Mouse (Mus musculus) thymus, postnatal 0 days (tissue): ENCODE measurements around the gene Lrfn2. TPM values are rescaled to one million over a fixed set of nuclear protein-coding genes. Genes with fewer than 3 reads are reported as not detected.

Experiments used
- DNase-seq: peaks from one replicate; pipeline ENCODE4 v3.0.0-alpha.2; 2015; ENCODE audit warnings: low spot score
- polyA plus RNA-seq: library from polyadenylated mRNA; unstranded; fragments of >200 nt; fragmentation: Nextera tagmentation; extraction: Ambion mirVana; gene quantifications from 2 replicates; pipeline ENCODE4 v1.2.1, GENCODE M21; 2015

Lrfn2 gene
- polyA plus RNA-seq, 1 experiment from 2014 or later = 0.09 TPM

- DNase-seq = no peak
Observed at GRCm38 (mm10) chr17:49033276-49033675, 101.1 kb downstream of the Lrfn2 start.

DNA sequence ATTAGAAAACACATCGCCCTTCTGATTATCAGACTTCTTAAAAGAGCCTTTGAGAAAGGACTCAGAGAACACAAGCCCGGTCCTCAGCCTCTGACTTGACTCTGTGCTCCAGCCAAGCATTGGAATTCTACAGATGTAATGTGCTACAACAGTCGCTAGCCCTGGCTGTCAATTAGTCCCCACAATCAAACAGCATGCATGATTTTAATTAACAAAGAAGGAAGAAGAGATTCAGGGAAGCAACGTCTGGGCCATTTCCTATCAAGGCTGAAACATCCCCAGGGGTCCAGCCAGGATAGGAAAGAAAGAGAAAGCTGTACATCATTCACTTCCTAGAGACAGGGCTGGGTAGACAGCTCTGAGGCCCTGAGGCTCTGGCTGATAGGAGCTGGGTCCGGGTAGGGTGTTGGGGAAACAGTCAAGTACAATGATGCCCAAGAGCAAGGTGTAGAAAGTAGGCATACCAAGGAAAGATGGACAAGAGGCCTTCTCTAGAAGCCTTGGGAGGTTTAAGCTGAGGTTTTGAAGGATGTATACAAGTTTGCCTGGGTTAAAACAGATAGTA lies 101.6 kb downstream of the Lrfn2 start:
- no peak for DNase-seq

DNA sequence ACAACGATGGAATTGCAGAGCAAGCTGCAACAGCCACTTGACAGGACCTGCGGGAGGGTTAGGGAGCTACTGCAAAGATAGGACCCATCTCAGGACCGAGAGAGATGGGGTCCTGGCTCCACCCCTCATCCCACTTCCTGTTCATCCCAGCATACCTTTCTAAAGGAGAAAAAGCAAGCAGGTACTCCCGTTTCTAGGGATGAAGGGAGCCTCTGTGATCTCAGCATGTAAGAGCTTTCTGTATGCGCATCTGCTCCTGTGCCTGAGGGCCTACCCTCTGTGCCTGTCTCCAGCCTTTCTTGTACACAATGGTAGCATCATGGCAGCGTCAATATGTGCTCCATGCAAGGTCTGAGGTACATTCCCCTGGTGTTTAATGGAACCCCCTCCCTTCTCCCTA lies 102.9 kb downstream of the Lrfn2 start:
- no peak for DNase-seq

DNA sequence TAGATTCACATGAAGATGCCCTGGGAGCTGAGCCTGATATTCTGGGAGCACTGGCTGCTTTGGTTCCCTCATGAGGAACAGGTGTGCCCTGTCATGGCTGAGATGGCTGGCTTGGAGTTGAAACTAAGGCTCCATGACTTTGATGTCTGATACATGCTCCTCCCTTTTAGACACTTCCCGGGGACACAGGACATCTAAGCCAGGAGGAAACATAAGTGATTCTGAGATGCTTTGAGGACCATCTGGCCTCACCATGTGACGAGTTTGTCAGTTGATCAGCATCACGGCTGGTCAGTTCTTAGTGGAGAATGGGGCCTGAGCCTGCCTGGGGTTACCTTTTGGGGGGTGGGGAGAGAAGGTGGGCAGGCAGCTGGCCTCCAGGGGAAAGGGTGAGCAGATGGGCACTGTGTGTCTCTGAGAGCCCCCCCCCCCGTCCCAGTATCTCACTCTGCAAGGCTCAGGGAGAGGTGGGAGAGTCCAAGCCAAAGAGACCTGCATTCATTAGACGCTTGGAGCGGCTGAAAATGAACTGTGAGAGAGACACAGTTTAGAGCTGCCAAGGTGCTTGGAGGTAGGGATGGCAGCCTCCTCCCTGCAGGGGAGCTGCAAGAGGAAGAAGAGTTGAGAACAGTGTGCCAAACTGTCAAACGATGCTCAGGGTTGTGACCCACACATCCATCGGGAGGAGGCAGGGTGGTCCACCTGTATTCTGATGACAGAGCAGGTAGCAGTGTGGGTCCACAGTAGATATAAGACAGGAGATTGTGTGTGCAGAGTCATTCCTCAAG lies 105.2 kb downstream of the Lrfn2 start:
- DNase-seq = no peak

- DNase-seq = no peak
Observed at GRCm38 (mm10) chr17:49043806-49044640, 111.8 kb downstream of the Lrfn2 start.

DNA sequence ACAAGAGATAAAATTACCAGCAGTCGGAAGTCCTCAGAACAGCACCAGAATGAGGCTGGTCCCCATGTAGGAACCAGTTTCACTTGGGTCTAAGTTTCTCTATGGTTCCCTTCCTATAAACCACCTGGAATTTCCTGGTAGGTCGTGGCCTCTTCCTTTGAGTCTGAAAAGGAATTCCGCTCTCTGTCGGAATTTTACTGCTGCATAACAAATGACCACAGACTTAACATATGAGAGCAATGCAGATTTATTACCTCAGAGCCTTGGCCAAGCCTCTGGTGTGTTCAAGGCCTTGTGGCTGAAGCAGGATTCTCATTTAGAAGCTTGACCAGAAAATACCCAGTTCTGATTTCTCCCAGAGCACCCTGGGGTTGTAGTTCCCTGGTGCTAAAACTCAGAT lies 115.7 kb downstream of the Lrfn2 start:
- no peak for DNase-seq

DNA sequence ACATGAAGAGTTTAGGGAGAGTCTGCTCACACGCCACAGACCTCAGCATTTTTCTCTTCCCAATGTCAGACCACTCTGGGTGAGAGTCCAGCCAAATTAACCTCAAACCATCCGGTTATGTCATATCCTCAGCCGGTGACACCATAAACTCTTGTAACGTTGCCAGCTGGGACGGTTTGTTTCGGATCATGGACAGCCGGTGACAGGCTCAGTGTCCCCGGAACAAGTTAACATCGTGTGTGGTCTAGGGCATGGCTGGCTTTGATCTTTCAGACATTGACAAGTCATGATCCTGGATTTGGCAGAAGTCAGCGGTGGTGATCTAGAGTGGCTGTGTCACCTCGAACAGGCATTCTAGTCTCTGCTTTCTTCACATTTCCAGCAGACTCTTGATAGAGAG lies 119.1 kb downstream of the Lrfn2 start:
- DNase-seq = no peak

- no peak for DNase-seq
Observed at GRCm38 (mm10) chr17:49061141-49061540, 129.0 kb downstream of the Lrfn2 start.

DNA sequence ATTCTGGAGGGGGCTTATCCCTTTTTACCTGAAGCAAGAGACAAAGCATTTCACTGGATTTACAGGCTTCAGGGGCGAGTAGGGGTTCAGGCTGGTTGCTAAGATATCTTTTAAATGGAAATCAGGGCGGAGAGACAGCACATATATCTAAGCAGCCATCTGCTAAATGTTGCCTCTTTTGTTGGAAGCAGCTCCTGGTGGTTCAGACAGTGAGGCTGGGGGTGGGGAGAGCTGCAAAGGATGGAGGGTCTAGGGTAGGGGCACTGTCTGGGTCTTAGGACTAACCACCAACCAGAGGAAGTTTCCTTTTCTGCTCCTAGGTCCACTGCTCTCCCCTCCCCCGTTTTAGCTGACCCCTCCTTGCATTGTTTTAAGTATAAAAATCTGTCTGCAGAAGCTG lies 131.6 kb downstream of the Lrfn2 start:
- no peak for DNase-seq

- no peak for DNase-seq
Observed at GRCm38 (mm10) chr17:49064526-49064925, 132.3 kb downstream of the Lrfn2 start.

DNA sequence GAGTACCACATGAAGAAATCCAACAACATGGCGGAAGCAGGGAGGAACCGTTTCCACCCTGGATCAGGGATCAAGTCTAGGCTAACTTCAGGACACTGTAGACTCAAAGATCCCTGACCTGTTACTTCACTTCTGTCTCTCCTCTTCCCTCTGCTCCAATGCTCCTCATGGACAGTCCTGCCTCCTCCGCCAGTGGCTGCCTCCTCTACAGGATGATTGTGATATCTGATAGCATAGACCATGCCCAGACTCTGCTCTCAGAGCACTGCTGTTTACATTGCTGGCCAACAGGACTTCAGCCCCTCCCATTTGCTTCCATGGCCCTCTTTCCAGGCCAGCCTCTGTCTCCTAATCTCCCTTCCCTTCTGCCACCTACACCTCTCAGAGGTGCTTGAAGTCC lies 132.9 kb downstream of the Lrfn2 start:
- no peak for DNase-seq

GRCm38 (mm10) chr17:49066748-49067147 lies 134.6 kb downstream of the Lrfn2 start:
- no peak for DNase-seq

- DNase-seq = no peak
Observed at GRCm38 (mm10) chr17:49078168-49078567, 146.0 kb downstream of the Lrfn2 start.

- no peak for DNase-seq
Observed at GRCm38 (mm10) chr17:49079647-49080046, 147.5 kb downstream of the Lrfn2 start.

- no peak for DNase-seq
Observed at GRCm38 (mm10) chr17:49083594-49084380, 151.6 kb downstream of the Lrfn2 start.

GRCm38 (mm10) chr17:49085111-49085510 lies 152.9 kb downstream of the Lrfn2 start:
- no peak for DNase-seq

- no peak for DNase-seq
Observed at GRCm38 (mm10) chr17:49096781-49097544, 164.8 kb downstream of the Lrfn2 start.

DNA sequence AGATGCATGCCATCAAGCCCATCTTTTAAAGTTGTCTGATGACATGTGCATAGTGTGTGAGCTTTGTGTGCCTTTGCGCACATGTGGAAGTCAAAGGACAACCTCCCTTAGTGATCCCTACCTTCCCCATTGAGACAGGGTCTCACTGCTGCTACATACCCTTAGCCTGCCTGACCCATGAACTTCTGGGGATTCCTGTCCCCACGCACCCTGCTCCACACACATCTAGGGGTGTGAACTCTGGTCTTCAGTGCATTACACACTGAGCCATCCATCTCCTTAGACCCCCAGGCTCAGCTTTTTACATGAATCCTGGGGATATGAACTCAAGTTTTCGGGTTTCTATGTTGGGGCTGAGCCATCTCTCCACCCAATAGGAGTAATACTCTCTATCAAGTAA lies 179.2 kb downstream of the Lrfn2 start:
- no peak for DNase-seq

DNA sequence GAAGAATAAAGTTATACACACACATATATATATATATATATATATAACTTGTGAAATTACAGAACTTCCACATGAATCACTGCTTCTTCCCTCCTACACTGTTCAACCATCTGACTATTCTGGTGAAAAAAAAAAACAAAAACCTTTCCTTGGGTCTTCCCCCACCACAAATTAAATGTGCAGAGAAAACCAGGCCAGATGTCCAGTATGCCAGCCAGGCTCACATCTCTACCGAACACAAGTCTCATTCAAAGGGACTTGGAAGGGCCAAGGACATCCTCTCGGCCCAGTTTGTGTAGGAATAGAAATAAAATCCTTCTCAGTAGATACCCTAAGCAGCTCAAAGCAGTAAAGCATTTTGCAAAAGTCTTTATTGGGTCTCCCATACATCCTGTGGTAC lies 179.7 kb downstream of the Lrfn2 start:
- no peak for DNase-seq

DNA sequence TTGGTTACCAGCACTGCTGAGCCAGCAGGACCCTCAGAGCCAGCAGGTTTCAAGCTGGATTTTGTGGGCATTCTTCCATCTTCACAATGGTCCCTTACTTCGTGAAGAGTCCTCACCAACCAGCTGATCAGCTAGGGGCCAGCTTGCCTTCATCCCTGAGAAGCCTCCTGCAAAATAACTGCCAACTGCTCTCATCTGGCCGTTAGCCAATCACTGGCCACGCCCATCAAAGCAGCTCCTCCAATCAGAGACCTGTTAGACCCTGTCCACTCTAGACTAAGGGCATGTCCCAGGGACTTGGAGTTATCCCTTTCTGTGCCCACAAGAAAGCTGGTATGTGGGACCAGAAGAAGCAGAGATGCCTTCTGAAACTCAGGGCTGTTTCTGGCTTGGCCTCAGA lies 181.2 kb downstream of the Lrfn2 start:
- DNase-seq = no peak

DNA sequence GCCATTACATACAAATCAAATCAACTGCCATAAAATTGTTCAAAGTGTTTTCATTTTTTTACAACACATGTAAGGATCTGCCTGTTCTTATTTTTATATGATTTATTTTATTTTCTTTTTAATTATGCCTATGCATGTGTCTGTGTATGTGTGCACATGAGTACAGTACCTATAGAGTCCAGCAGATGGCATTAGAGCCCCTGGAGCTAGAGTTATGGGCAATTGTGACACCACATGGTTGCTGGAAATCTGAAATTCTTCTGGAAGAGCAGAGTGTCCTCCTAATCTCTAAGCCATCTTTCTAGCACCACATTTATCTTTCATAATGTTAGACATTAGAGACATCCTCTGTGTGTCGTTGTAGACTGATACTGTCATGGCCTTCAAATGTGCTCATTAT lies 192.0 kb downstream of the Lrfn2 start:
- no peak for DNase-seq
